In the genomic region with DNA sequence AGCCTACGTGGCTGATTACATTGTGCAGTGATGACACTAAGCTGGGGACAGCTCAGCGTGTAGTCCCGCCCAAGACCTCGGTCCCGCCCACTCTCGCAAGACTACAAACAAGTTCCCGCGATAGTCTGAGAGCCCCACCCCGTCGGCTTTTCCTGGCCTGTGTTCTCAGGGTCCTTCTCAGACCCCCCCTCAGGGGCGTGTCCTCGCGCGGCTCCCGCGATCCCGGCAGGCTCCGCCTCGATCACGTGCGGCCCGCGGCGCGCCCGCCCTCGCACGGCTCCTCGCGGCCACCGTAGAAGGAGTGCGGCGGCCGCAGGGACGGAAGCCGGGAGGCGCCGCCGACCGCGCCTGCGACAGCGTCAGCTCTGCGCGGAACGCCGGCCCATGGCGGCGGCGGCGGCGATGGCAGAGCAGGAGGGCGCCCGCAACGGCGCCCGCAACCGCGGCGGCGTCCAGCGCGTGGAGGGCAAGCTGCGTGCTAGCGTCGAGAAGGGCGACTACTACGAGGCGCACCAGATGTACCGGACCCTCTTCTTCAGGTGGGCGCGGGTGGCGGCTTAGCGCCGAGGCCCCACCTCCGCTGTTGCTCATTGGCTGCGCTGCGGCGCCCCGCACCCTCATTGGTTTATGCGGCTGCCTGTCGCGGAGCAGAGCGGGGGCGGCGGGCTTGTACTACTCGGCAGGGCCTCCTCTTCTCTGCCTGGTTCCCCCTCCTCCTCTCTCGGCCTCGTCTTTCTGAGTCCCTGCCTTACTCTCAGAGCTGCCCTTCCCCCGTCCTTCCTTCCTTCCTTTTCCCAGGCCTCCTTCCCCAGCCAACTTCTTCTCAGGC, we compare ENCODE assay signal across 8 mouse cellular contexts. TPM values are rescaled to one million over a fixed set of nuclear protein-coding genes. Genes with fewer than 3 reads are reported as not detected.
A peak's percentile ranks its signal among the peaks of the same experiment; 100 is the strongest.
DNase-seq lines count a peak whose midpoint lies in the region; ATAC-seq and TF ChIP-seq lines count a peak whose summit lies in the region.

Gene Get4, plus strand, starts transcription at position 244 of the 829 bp plus-strand sequence.

- H3K27ac ChIP-seq in forebrain, embryonic 12.5 days = peak within 1 kb of the TSS; percentile 89
- peak within 1 kb of the TSS; percentile 91 for H3K27ac ChIP-seq in heart, postnatal 0 days (ENCODE audit: low read depth)
- H3K27ac ChIP-seq in liver, embryonic 16.5 days (ENCODE audit: low read length) = peak within 1 kb of the TSS; percentile 84
- peak within 1 kb of the TSS; percentile 93 for H3K27ac ChIP-seq in neural tube, embryonic 13.5 days (replicated peaks)
- H3K27ac ChIP-seq in testis, adult 2 months (ENCODE audit: control insufficient read depth, insufficient read depth, low read depth, low read length) = peak within 1 kb of the TSS; percentile 98

- under 1% methylated on average over 70 of the region's 90 CpGs for WGBS in forebrain, embryonic 12.5 days
- WGBS in heart, postnatal 0 days = 0% methylated on average over 52 of the region's 90 CpGs
- WGBS in liver, embryonic 16.5 days (ENCODE audit: insufficient replicate concordance) = under 1% methylated on average over 76 of the region's 90 CpGs
- under 1% methylated on average over 74 of the region's 90 CpGs for WGBS in neural tube, embryonic 13.5 days

- H3K27me3 ChIP-seq in E14TG2a.4 (ENCODE audit: insufficient read depth, low read length) = no peaks in the 10 kb centered on the region
- no peaks in the 10 kb centered on the region for H3K27me3 ChIP-seq in forebrain, embryonic 12.5 days
- H3K27me3 ChIP-seq in heart, postnatal 0 days (ENCODE audit: control insufficient read depth, insufficient read depth, low read length) = no peaks in the 10 kb centered on the region
- H3K27me3 ChIP-seq in liver, embryonic 16.5 days (ENCODE audit: control insufficient read depth, insufficient read depth, low read depth, low read length) = no peaks in the 10 kb centered on the region
- H3K27me3 ChIP-seq in neural tube, embryonic 13.5 days = no peaks in the 10 kb centered on the region
- H3K27me3 ChIP-seq in testis, adult 2 months (ENCODE audit: control insufficient read depth, insufficient read depth, low read length) = no peaks in the 10 kb centered on the region

- peak within 1 kb of the TSS; percentile 95 for H3K4me3 ChIP-seq in E14TG2a.4 (replicated peaks; ENCODE audit: low read length)
- H3K4me3 ChIP-seq in forebrain, embryonic 12.5 days (replicated peaks) = peak within 1 kb of the TSS; percentile 88
- peak within 1 kb of the TSS; percentile 71 for H3K4me3 ChIP-seq in heart, postnatal 0 days (ENCODE audit: low read depth, low read length)
- peak within 1 kb of the TSS; percentile 89 for H3K4me3 ChIP-seq in liver, embryonic 16.5 days (ENCODE audit: low read depth, low read length)
- peak within 1 kb of the TSS; percentile 69 for H3K4me3 ChIP-seq in neural tube, embryonic 13.5 days
- H3K4me3 ChIP-seq in testis, adult 2 months (ENCODE audit: control insufficient read depth, low read depth, low read length) = peak within 1 kb of the TSS; percentile 97

- no peak for TF ChIP-seq CTCF in E14TG2a.4 (conservative IDR thresholded peaks at IDR 0.05; ENCODE audit: low read length)
- no peak for TF ChIP-seq CTCF in heart, postnatal 0 days (IDR thresholded peaks at IDR 0.05; ENCODE audit: low read depth)
- no peak for TF ChIP-seq CTCF in testis, adult 2 months (IDR thresholded peaks at IDR 0.05; ENCODE audit: control insufficient read depth, insufficient read depth, insufficient replicate concordance, low read depth, low read length)

- H3K9ac ChIP-seq in forebrain, embryonic 12.5 days = peak within 1 kb of the TSS; percentile 86
- H3K9ac ChIP-seq in heart, postnatal 0 days (replicated peaks; ENCODE audit: low read depth, low read length) = peak within 1 kb of the TSS; percentile 61
- H3K9ac ChIP-seq in liver, embryonic 16.5 days (ENCODE audit: low read depth, low read length) = peak within 1 kb of the TSS; percentile 89
- H3K9ac ChIP-seq in neural tube, embryonic 13.5 days = peak within 1 kb of the TSS; percentile 87

- H3K36me3 ChIP-seq in E14TG2a.4 (ENCODE audit: insufficient read depth, low read length) = peaks cover 70% of the 10 kb centered on the region
- H3K36me3 ChIP-seq in forebrain, embryonic 12.5 days (replicated peaks) = peaks cover 36% of the 10 kb centered on the region
- peaks cover 30% of the 10 kb centered on the region for H3K36me3 ChIP-seq in heart, postnatal 0 days (replicated peaks; ENCODE audit: control insufficient read depth, insufficient read depth, low read length)
- H3K36me3 ChIP-seq in liver, embryonic 16.5 days (ENCODE audit: control insufficient read depth, insufficient read depth) = peaks cover 20% of the 10 kb centered on the region
- peaks cover 40% of the 10 kb centered on the region for H3K36me3 ChIP-seq in neural tube, embryonic 13.5 days
- no peaks in the 10 kb centered on the region for H3K36me3 ChIP-seq in testis, adult 2 months (ENCODE audit: control insufficient read depth, insufficient read depth, low read length)

- peak within 1 kb of the TSS; percentile 91 for H3K4me2 ChIP-seq in forebrain, embryonic 12.5 days
- H3K4me2 ChIP-seq in heart, postnatal 0 days (ENCODE audit: low read depth, low read length) = peak within 1 kb of the TSS; percentile 73
- peak within 1 kb of the TSS; percentile 93 for H3K4me2 ChIP-seq in liver, embryonic 16.5 days (ENCODE audit: low read depth, low read length)
- peak within 1 kb of the TSS; percentile 91 for H3K4me2 ChIP-seq in neural tube, embryonic 13.5 days

- peak; percentile 59; the same call in 1 of the 2 replicates for TF ChIP-seq POLR2A in testis, adult 2 months (IDR thresholded peaks at IDR 0.05; ENCODE audit: control insufficient read depth, low read depth, low read length)

- peak; percentile 68; the same call in 1 of the 2 replicates for TF ChIP-seq EP300 in heart, postnatal 0 days (IDR thresholded peaks at IDR 0.05; ENCODE audit: low read depth)

- H3K9me3 ChIP-seq in E14TG2a.4 (ENCODE audit: low read length) = no peaks in the 10 kb centered on the region
- no peaks in the 10 kb centered on the region for H3K9me3 ChIP-seq in forebrain, embryonic 12.5 days
- no peaks in the 10 kb centered on the region for H3K9me3 ChIP-seq in heart, postnatal 0 days (replicated peaks; ENCODE audit: control insufficient read depth, low read length)
- H3K9me3 ChIP-seq in liver, embryonic 16.5 days (replicated peaks; ENCODE audit: control insufficient read depth, low read length) = no peaks in the 10 kb centered on the region
- H3K9me3 ChIP-seq in neural tube, embryonic 13.5 days = no peaks in the 10 kb centered on the region

- peaks cover 51% of the 10 kb centered on the region for H3K4me1 ChIP-seq in E14TG2a.4 (replicated peaks; ENCODE audit: low read depth, low read length)
- H3K4me1 ChIP-seq in forebrain, embryonic 12.5 days = peaks cover 39% of the 10 kb centered on the region
- peaks cover 40% of the 10 kb centered on the region for H3K4me1 ChIP-seq in heart, postnatal 0 days (ENCODE audit: control insufficient read depth, insufficient read depth)
- H3K4me1 ChIP-seq in liver, embryonic 16.5 days (ENCODE audit: control insufficient read depth, low read depth, low read length) = peaks cover 59% of the 10 kb centered on the region
- H3K4me1 ChIP-seq in neural tube, embryonic 13.5 days (replicated peaks) = peaks cover 46% of the 10 kb centered on the region
- H3K4me1 ChIP-seq in testis, adult 2 months (ENCODE audit: control insufficient read depth, insufficient read depth, low read length) = peaks cover 18% of the 10 kb centered on the region

- ATAC-seq in forebrain, embryonic 12.5 days (ENCODE audit: low FRiP score) = peak; percentile 96
- ATAC-seq in heart, postnatal 0 days (ENCODE audit: insufficient read depth, low read depth) = peak; percentile 92
- ATAC-seq in liver, embryonic 16.5 days (ENCODE audit: low read depth) = peak; percentile 88
- ATAC-seq in neural tube, embryonic 13.5 days (ENCODE audit: low read depth) = peak; percentile 96

- peak; percentile 98 for DNase-seq in c-Kit-positive CD71-positive TER-119-positive erythroid progenitor cells, embryonic 14.5 days (ENCODE audit: low spot score)
- DNase-seq in heart, postnatal 0 days (ENCODE audit: low spot score) = peak; percentile 99
- peak; percentile 100 for DNase-seq in kidney, postnatal 4 days

RNA-seq across cellular contexts. Expression of gene Get4, which starts in this region (rescaled TPM):
- 138 and 141 TPM in 2 replicates for polyA plus RNA-seq in forebrain, embryonic 12.5 days (2016; fragmentation: Nextera tagmentation; extraction: Ambion mirVana)
- total RNA-seq in heart, postnatal 0 days (2014; rRNA removed; ENCODE audit: low replicate concordance) = 56.8 and 61.6 TPM in 2 replicates
- 153 TPM in 2 replicates for polyA plus RNA-seq in heart, postnatal 0 days (2015; fragmentation: Nextera tagmentation; extraction: Ambion mirVana)
- 90.0 and 98.0 TPM in 2 replicates for polyA plus RNA-seq in liver, embryonic 16.5 days (2015; fragmentation: Nextera tagmentation; extraction: Ambion mirVana)
- 116 and 119 TPM in 2 replicates for polyA plus RNA-seq in neural tube, embryonic 13.5 days (2015; fragmentation: Nextera tagmentation; extraction: Ambion mirVana)
- 117 and 150 TPM in 2 replicates for polyA plus RNA-seq in testis, adult 2 months (2012; rRNA removed)

Comparison
In these comparisons a context has a peak if more than half of its experiments do, and no peak if none do; other contexts are left out.
1. Peak in every context shown above with its lines: DNase-seq, ATAC-seq, H3K4me3 ChIP-seq and H3K27ac ChIP-seq.